Mouse (Mus musculus): Measurements from ENCODE around the gene Fmnl2. TPM values are rescaled to one million over a fixed set of nuclear protein-coding genes. Genes with fewer than 3 reads are reported as not detected.

Fmnl2 gene
- polyA plus RNA-seq, 1 experiment from 2014 or later, result 19.5 TPM

GRCm38 (mm10) chr2:52835726-52836125, 21.9 kb upstream of the Fmnl2 start:
- H3K9ac ChIP-seq (ENCODE audit: low read depth, low read length), result no peak overlapping the region
- no peak overlapping the region for H3K4me3 ChIP-seq (ENCODE audit: low read depth, low read length)
- H3K27me3 ChIP-seq (ENCODE audit: control insufficient read depth, insufficient read depth, low read length), result no peaks in the 10 kb centered on the region
- no peaks in the 10 kb centered on the region for H3K9me3 ChIP-seq (ENCODE audit: control insufficient read depth, low read length)
- H3K36me3 ChIP-seq (ENCODE audit: control insufficient read depth, insufficient read depth, low read length), result no peaks in the 10 kb centered on the region
- WGBS, result 80% methylated on average over 3 of the region's 3 CpGs
- no peak overlapping the region for H3K4me2 ChIP-seq (replicated peaks; ENCODE audit: low read depth, low read length)
- DNase-seq (ENCODE audit: low spot score) (no peak), ATAC-seq (ENCODE audit: low FRiP score) (no peak)
- no peak overlapping the region for H3K27ac ChIP-seq (ENCODE audit: low read depth, low read length)
- no peaks in the 10 kb centered on the region for H3K4me1 ChIP-seq (replicated peaks; ENCODE audit: control insufficient read depth, insufficient read depth, low read length)

- ATAC-seq (ENCODE audit: low FRiP score) (no peak), DNase-seq (ENCODE audit: low spot score) (no peak)
- Histone ChIP-seq H3K9ac (ENCODE audit: low read depth, low read length) (no peak overlapping the region), H3K27me3 (ENCODE audit: control insufficient read depth, insufficient read depth, low read length) (no peaks in the 10 kb centered on the region), H3K36me3 (ENCODE audit: control insufficient read depth, insufficient read depth, low read length) (no peaks in the 10 kb centered on the region), H3K4me1 (replicated peaks; ENCODE audit: control insufficient read depth, insufficient read depth, low read length) (no peaks in the 10 kb centered on the region), H3K4me3 (ENCODE audit: low read depth, low read length) (no peak overlapping the region), H3K27ac (ENCODE audit: low read depth, low read length) (no peak overlapping the region), H3K4me2 (replicated peaks; ENCODE audit: low read depth, low read length) (no peak overlapping the region), H3K9me3 (ENCODE audit: control insufficient read depth, low read length) (no peaks in the 10 kb centered on the region)
- 49% methylated on average over 4 of the region's 4 CpGs for WGBS
Observed at GRCm38 (mm10) chr2:52839074-52839473, 18.6 kb upstream of the Fmnl2 start.

GRCm38 (mm10) chr2:52839868-52840267, 17.8 kb upstream of the Fmnl2 start:
- H3K9ac ChIP-seq (ENCODE audit: low read depth, low read length), result no peak overlapping the region
- no peaks in the 10 kb centered on the region for H3K36me3 ChIP-seq (ENCODE audit: control insufficient read depth, insufficient read depth, low read length)
- no peak overlapping the region for H3K27ac ChIP-seq (ENCODE audit: low read depth, low read length)
- DNase-seq (ENCODE audit: low spot score) (no peak), ATAC-seq (ENCODE audit: low FRiP score) (no peak)
- WGBS, result 87% methylated on average over 3 of the region's 3 CpGs
- H3K4me2 ChIP-seq (replicated peaks; ENCODE audit: low read depth, low read length), result no peak overlapping the region
- no peak overlapping the region for H3K4me3 ChIP-seq (ENCODE audit: low read depth, low read length)
- no peaks in the 10 kb centered on the region for H3K4me1 ChIP-seq (replicated peaks; ENCODE audit: control insufficient read depth, insufficient read depth, low read length)
- no peaks in the 10 kb centered on the region for H3K27me3 ChIP-seq (ENCODE audit: control insufficient read depth, insufficient read depth, low read length)
- H3K9me3 ChIP-seq (ENCODE audit: control insufficient read depth, low read length), result no peaks in the 10 kb centered on the region

DNA sequence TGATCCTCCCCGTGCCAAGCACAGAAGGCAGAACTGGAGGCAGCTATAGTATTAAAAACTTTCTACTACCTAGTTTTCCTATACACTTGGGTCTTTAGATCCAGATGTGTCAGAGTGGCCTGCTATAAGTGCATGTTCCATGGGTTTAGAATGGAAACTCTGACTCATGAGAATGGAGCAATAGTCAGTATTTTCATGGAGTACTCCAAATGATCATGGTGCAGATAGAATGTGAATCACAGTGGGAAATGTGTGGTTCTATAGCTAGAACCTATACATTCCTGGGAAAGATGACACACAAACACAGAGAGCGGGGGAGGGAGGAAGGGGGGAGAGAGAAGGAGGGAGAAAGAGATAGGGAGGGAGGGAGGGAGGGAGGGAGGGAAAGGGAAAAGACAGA, 13.8 kb upstream of the Fmnl2 start:
- no peak overlapping the region for H3K27ac ChIP-seq (ENCODE audit: low read depth, low read length)
- no peak for ATAC-seq (ENCODE audit: low FRiP score)
- 73% methylated on average over 2 of the region's 2 CpGs for WGBS

DNA sequence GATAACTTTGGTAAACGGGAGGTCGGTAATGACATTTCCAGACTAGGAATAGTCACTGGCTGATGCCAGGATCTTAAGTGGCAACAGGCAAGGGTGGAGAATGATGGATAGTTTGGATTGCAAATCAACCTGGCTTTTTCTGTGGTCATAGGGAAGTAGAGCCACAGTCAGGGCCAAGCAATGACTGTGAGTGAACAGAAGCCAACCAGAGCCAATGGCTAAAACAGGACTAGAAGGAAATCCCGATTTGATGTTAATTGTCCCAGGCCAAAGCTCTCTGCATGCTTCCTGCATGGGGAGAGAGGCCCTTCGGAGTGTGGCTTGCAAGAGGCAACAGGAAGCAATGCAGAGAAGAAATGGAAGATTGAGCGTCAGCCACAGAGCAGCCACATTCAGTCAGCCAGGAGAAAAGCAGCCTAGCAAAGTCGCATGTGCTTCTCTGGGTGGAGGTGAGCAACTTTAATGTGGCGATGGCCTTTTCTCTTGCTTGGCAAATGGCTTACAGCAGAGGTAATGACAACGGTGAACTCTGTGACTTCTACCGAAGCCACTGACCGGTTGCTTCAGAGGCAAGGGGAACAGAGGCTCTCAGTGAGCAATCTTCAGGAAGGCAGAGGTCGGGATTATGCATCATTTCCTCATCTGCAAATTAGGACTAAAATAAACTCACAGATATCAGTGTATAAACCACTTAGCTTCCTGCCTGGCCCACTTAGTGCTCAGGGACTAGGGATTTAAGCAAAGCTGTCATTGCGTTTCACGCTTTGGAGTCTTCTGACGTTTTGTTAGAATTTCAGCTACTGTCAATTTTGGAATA, 12.5 kb upstream of the Fmnl2 start:
- Histone ChIP-seq H3K9me3 (ENCODE audit: control insufficient read depth, low read length) (no peaks in the 10 kb centered on the region), H3K27me3 (ENCODE audit: control insufficient read depth, insufficient read depth, low read length) (0 out of 2 replicates have a peak, but pooled peaks cover 2% of the 10 kb centered on the region), H3K9ac (ENCODE audit: low read depth, low read length) (no peak overlapping the region), H3K4me1 (replicated peaks; ENCODE audit: control insufficient read depth, insufficient read depth, low read length) (no peaks in the 10 kb centered on the region), H3K27ac (ENCODE audit: low read depth, low read length) (no peak overlapping the region), H3K4me3 (ENCODE audit: low read depth, low read length) (no peak overlapping the region), H3K4me2 (replicated peaks; ENCODE audit: low read depth, low read length) (no peak overlapping the region), H3K36me3 (ENCODE audit: control insufficient read depth, insufficient read depth, low read length) (no peaks in the 10 kb centered on the region)
- ATAC-seq (ENCODE audit: low FRiP score), result no peak
- WGBS, result 78% methylated on average over 14 of the region's 14 CpGs
- no peak for DNase-seq (ENCODE audit: low spot score)

More for the DNA sequence above, 13.8 kb upstream of the Fmnl2 start:
- DNase-seq (ENCODE audit: low spot score), result no peak
- no peaks in the 10 kb centered on the region for H3K9me3 ChIP-seq (ENCODE audit: control insufficient read depth, low read length)
- no peak overlapping the region for H3K4me3 ChIP-seq (ENCODE audit: low read depth, low read length)
- no peaks in the 10 kb centered on the region for H3K36me3 ChIP-seq (ENCODE audit: control insufficient read depth, insufficient read depth, low read length)
- no peaks in the 10 kb centered on the region for H3K4me1 ChIP-seq (replicated peaks; ENCODE audit: control insufficient read depth, insufficient read depth, low read length)
- H3K4me2 ChIP-seq (replicated peaks; ENCODE audit: low read depth, low read length), result no peak overlapping the region
- H3K9ac ChIP-seq (ENCODE audit: low read depth, low read length), result no peak overlapping the region
- 0 out of 2 replicates have a peak, but pooled peaks cover 2% of the 10 kb centered on the region for H3K27me3 ChIP-seq (ENCODE audit: control insufficient read depth, insufficient read depth, low read length)

DNA sequence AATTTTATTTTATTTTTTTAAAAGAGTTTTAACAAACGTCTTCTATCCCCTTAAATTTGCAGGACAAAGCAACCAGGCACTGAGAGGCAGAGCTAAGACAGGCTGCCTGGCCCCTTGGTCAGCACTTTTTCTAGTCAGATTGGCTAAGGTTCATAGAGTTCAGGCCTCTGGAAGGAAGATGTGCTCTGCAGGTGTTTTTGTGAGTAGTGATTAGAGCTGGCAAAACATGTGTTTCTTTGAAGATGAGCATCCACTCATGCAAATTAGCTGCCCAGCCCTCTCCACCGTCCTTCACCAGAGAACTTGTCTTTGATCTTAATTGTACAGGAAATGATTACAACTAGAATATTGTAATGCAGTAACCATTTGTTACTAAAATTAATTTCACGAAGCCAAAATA, 11.2 kb upstream of the Fmnl2 start:
- no peaks in the 10 kb centered on the region for H3K4me1 ChIP-seq (replicated peaks; ENCODE audit: control insufficient read depth, insufficient read depth, low read length)
- 52% methylated on average over 3 of the region's 3 CpGs for WGBS
- no peak overlapping the region for H3K4me2 ChIP-seq (replicated peaks; ENCODE audit: low read depth, low read length)
- H3K9me3 ChIP-seq (ENCODE audit: control insufficient read depth, low read length), result no peaks in the 10 kb centered on the region
- no peak overlapping the region for H3K27ac ChIP-seq (ENCODE audit: low read depth, low read length)
- no peak overlapping the region for H3K4me3 ChIP-seq (ENCODE audit: low read depth, low read length)
- no peak overlapping the region for H3K9ac ChIP-seq (ENCODE audit: low read depth, low read length)
- no peak for DNase-seq (ENCODE audit: low spot score)
- ATAC-seq (ENCODE audit: low FRiP score), result no peak
- H3K36me3 ChIP-seq (ENCODE audit: control insufficient read depth, insufficient read depth, low read length), result no peaks in the 10 kb centered on the region
- 0 out of 2 replicates have a peak, but pooled peaks cover 2% of the 10 kb centered on the region for H3K27me3 ChIP-seq (ENCODE audit: control insufficient read depth, insufficient read depth, low read length)

DNA sequence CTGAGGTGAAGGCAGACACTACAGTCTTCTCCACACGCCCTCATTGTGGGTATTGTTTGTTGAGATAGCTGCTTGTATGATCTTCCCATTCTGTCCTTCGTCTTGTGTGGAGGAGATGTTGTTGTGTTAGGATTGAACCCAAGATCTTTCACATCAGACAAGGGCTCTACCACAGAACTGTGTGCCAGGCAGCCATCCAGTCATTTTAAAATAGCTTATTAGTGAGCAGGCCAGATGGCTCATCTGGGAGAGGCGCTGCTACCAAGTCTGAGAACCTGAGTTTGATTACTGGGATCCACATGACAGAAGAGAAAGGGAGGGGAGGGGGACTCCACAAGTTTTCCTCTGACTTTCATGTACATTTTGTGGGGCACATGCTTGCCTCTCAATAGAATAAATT, 8.6 kb upstream of the Fmnl2 start:
- ATAC-seq (ENCODE audit: low FRiP score), result no peak
- Histone ChIP-seq H3K9me3 (ENCODE audit: control insufficient read depth, low read length) (no peaks in the 10 kb centered on the region), H3K27me3 (ENCODE audit: control insufficient read depth, insufficient read depth, low read length) (0 out of 2 replicates have a peak, but pooled peaks cover 2% of the 10 kb centered on the region), H3K9ac (ENCODE audit: low read depth, low read length) (no peak overlapping the region), H3K4me1 (replicated peaks; ENCODE audit: control insufficient read depth, insufficient read depth, low read length) (no peaks in the 10 kb centered on the region), H3K36me3 (ENCODE audit: control insufficient read depth, insufficient read depth, low read length) (no peaks in the 10 kb centered on the region), H3K27ac (ENCODE audit: low read depth, low read length) (no peak overlapping the region), H3K4me3 (ENCODE audit: low read depth, low read length) (no peak overlapping the region), H3K4me2 (replicated peaks; ENCODE audit: low read depth, low read length) (no peak overlapping the region)
- WGBS, result 79% methylated on average over 3 of the region's 3 CpGs
- no peak for DNase-seq (ENCODE audit: low spot score)

GRCm38 (mm10) chr2:52858529-52859465, 1.1 kb downstream of the Fmnl2 start:
- Histone ChIP-seq H3K36me3 (ENCODE audit: control insufficient read depth, insufficient read depth, low read length) (no peaks in the 10 kb centered on the region), H3K27ac (ENCODE audit: low read depth, low read length) (peak overlapping the region; percentile 90), H3K4me1 (replicated peaks; ENCODE audit: control insufficient read depth, insufficient read depth, low read length) (0 out of 2 replicates have a peak, but pooled peaks cover 2% of the 10 kb centered on the region), H3K4me2 (replicated peaks; ENCODE audit: low read depth, low read length) (peak overlapping the region; percentile 80), H3K9me3 (ENCODE audit: control insufficient read depth, low read length) (no peaks in the 10 kb centered on the region), H3K4me3 (ENCODE audit: low read depth, low read length) (peak overlapping the region; percentile 98), H3K27me3 (ENCODE audit: control insufficient read depth, insufficient read depth, low read length) (no peaks in the 10 kb centered on the region), H3K9ac (ENCODE audit: low read depth, low read length) (peak overlapping the region; percentile 95)
- peak; percentile 71 for DNase-seq (ENCODE audit: low spot score)
- under 1% methylated on average over 46 of the region's 46 CpGs for WGBS
- ATAC-seq (ENCODE audit: low FRiP score), result peak; percentile 61

Data from hindbrain, embryonic 11.5 days (tissue).